Mouse (Mus musculus) liver, embryonic 16.5 days (tissue): ENCODE results near the gene Snx1. TPM values are rescaled to one million over a fixed set of nuclear protein-coding genes. Genes with fewer than 3 reads are reported as not detected.
A peak's percentile ranks its signal among the peaks of the same experiment; 100 is the strongest.

ENCODE experiments used
- ATAC-seq: fragments of 200-750 bp; cut with Nextera tagmentation; 2 replicates; pipeline ENCODE4 v1.8.0; 2017; ENCODE audit warnings: low read depth, mild to moderate bottlenecking, moderate number of reproducible peaks, moderate library complexity
- H3K27ac ChIP-seq: fragments of 300-500 bp; sonication (generic); 2 replicates; pipeline ENCODE4 v1.5.1; 2014; ENCODE audit warnings: mild to moderate bottlenecking, low read length
- H3K27me3 ChIP-seq: fragments of 300-500 bp; sonication (generic); 2 replicates; pipeline ENCODE4 v1.6.1; 2014; ENCODE audit warnings: low read depth, low read length, mixed read lengths; ENCODE audit not compliant: control insufficient read depth, insufficient read depth
- H3K36me3 ChIP-seq: fragments of 300-500 bp; sonication (generic); 2 replicates; pipeline ENCODE4 v1.6.1; 2014; ENCODE audit warnings: mild to moderate bottlenecking; ENCODE audit not compliant: control insufficient read depth, insufficient read depth
- H3K4me1 ChIP-seq: fragments of 300-500 bp; sonication (generic); 2 replicates; pipeline ENCODE4 v1.6.1; 2014; ENCODE audit warnings: low read depth, low read length, mixed read lengths; ENCODE audit not compliant: control insufficient read depth
- H3K4me2 ChIP-seq: fragments of 300-500 bp; sonication (generic); 2 replicates; pipeline ENCODE4 v1.6.1; 2014; ENCODE audit warnings: low read depth, low read length, mixed read lengths
- H3K4me3 ChIP-seq: fragments of 300-500 bp; sonication (generic); 2 replicates; pipeline ENCODE4 v1.5.1; 2014; ENCODE audit warnings: low read depth, mild to moderate bottlenecking, low read length
- H3K9ac ChIP-seq: fragments of 300-500 bp; sonication (generic); 2 replicates; pipeline ENCODE4 v1.6.1; 2014; ENCODE audit warnings: low read depth, low read length
- H3K9me3 ChIP-seq: fragments of 300-500 bp; sonication (generic); replicated peaks from 2 replicates; pipeline ENCODE4 v1.6.1; 2016; ENCODE audit warnings: low read length; ENCODE audit not compliant: control insufficient read depth
- WGBS: fragments of 180-500 bp; shearing (Covaris S2); extraction: QIAGEN DNeasy Blood & Tissue Kit; methylation state at CpG from one replicate; pipeline ENCODE4 v1.1.7; 2014; ENCODE audit not compliant: insufficient replicate concordance; 5-methylcytosine and 5-hydroxymethylcytosine counted together
- polyA plus RNA-seq: library from polyadenylated mRNA; unstranded; fragments of >200 nt; fragmentation: Nextera tagmentation; extraction: Ambion mirVana; gene quantifications from 2 replicates; pipeline ENCODE4 v1.2.1, GENCODE M21; 2015

Snx1 gene
- polyA plus RNA-seq, 1 experiment from 2014 or later = 59.6 TPM

GRCm38 (mm10) chr9:66123648-66124047 lies 2.7 kb downstream of the Snx1 start:
- 6% methylated on average over 5 of the region's 5 CpGs for WGBS
- Histone ChIP-seq H3K4me2 (peak overlapping the region; percentile 88), H3K9me3 (no peaks in the 10 kb centered on the region), H3K9ac (peak overlapping the region; percentile 92), H3K4me1 (peaks cover 55% of the 10 kb centered on the region), H3K4me3 (peak overlapping the region; percentile 83), H3K27ac (peak overlapping the region; percentile 96), H3K27me3 (no peaks in the 10 kb centered on the region), H3K36me3 (no peaks in the 10 kb centered on the region)
- ATAC-seq = no peak

DNA sequence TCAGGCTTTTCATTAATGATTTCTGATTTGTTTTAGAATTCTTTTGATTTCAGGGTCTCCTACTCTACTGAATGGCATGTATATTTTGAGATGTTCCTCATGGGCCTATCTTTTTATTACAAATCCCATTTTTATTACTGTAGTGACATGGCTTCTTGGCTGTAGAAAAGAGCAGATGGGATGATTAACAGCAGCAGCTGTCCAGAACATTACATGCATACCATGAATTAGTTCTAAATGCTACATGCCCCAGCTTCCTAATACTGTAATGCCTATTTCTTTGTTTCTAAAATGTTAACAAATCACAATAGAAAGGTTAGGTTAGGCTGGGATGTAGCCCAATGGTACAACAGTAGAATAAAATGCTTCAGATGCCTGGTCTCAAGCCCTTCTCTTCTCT lies 5.0 kb downstream of the Snx1 start:
- H3K4me1 ChIP-seq = peaks cover 51% of the 10 kb centered on the region
- H3K4me3 ChIP-seq = no peak overlapping the region
- no peaks in the 10 kb centered on the region for H3K27me3 ChIP-seq
- no peaks in the 10 kb centered on the region for H3K9me3 ChIP-seq
- no peak overlapping the region for H3K27ac ChIP-seq
- ATAC-seq = no peak
- H3K36me3 ChIP-seq = no peaks in the 10 kb centered on the region
- no peak overlapping the region for H3K9ac ChIP-seq
- no peak overlapping the region for H3K4me2 ChIP-seq

DNA sequence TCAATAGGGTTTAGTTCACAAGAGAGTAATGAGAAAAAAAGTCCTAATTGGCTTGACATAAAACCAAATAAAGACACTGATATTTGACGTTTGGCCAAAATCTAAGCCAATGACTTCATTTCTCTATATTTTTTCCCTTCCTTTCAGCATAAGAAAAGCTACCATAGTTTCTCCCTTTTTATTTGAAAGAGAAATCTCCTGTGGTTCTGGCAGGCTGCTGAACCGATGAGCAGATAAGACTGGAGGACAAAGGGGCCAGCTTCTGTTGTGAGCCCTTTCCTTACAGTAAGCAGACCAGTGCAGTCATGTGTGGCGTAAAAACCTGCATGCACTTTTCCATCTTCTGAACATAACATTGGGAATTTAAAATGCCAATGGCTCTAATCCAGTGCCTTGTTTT lies 5.4 kb downstream of the Snx1 start:
- no peak overlapping the region for H3K4me3 ChIP-seq
- H3K36me3 ChIP-seq = no peaks in the 10 kb centered on the region
- no peak overlapping the region; the same call in 1 of the 2 replicates for H3K27ac ChIP-seq
- H3K4me2 ChIP-seq = no peak overlapping the region
- H3K9me3 ChIP-seq = no peaks in the 10 kb centered on the region
- H3K4me1 ChIP-seq = peaks cover 51% of the 10 kb centered on the region
- WGBS = 37% methylated on average over 3 of the region's 3 CpGs
- H3K27me3 ChIP-seq = no peaks in the 10 kb centered on the region
- H3K9ac ChIP-seq = no peak overlapping the region
- ATAC-seq = no peak

- peak overlapping the region; percentile 79 for H3K27ac ChIP-seq
- H3K36me3 ChIP-seq = no peaks in the 10 kb centered on the region
- H3K4me2 ChIP-seq = peak overlapping the region; percentile 24
- H3K9me3 ChIP-seq = no peaks in the 10 kb centered on the region
- 48% methylated on average over 4 of the region's 4 CpGs for WGBS
- peak overlapping the region; percentile 21; the same call in 1 of the 2 replicates for H3K9ac ChIP-seq
- no peaks in the 10 kb centered on the region for H3K27me3 ChIP-seq
- peaks cover 44% of the 10 kb centered on the region for H3K4me1 ChIP-seq
- no peak overlapping the region for H3K4me3 ChIP-seq
- no peak for ATAC-seq
Measured at GRCm38 (mm10) chr9:66120106-66120505, 6.3 kb downstream of the Snx1 start.

DNA sequence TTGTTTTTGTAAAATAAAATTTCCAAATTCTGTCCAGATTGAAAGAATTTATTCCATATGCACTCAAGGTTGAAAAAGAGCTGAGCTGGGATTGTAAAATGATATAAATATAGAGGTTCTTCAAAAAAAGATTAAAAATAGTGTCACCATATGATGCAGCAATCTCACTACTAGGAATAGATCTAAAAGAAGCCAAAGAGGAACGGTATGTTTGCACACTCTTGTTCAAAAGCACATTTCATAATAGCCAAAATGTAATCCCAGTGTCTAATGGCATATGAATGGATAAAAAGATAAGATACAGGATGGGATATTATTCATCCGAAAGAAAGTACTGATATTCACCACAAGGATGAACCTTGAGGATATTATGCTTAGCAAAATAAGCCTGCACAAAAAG lies 6.9 kb downstream of the Snx1 start:
- peaks cover 44% of the 10 kb centered on the region for H3K4me1 ChIP-seq

DNA sequence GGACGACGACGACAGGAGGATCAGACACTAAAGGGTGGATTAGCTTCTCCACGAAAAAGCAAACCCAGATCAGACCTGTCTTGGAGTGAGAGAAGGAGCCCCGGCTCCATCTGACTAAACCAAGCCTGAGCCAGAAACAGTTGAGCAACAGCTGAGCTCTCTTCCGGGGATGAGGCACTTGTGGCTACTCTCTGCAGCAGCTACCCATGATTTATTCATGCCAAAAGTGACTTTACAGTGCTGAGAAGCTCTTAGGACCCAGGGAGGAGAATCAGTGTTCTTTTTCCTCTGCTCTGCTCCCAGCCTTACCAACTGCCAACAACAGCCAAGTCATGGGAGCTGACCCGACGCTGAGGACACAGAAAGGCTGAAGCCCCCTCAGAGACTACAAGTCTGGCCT lies 9.5 kb downstream of the Snx1 start:
- Histone ChIP-seq H3K4me3 (no peak overlapping the region), H3K9me3 (no peaks in the 10 kb centered on the region), H3K9ac (no peak overlapping the region), H3K27me3 (no peaks in the 10 kb centered on the region), H3K36me3 (no peaks in the 10 kb centered on the region), H3K27ac (peak overlapping the region; percentile 19; the same call in 1 of the 2 replicates), H3K4me2 (no peak overlapping the region), H3K4me1 (peaks cover 34% of the 10 kb centered on the region)
- ATAC-seq = no peak
- 69% methylated on average over 8 of the region's 8 CpGs for WGBS

More for the DNA sequence above, 6.9 kb downstream of the Snx1 start:
- H3K4me3 ChIP-seq = no peak overlapping the region
- peak overlapping the region; percentile 79 for H3K27ac ChIP-seq
- WGBS = 71% methylated on average over 2 of the region's 2 CpGs
- H3K36me3 ChIP-seq = no peaks in the 10 kb centered on the region
- H3K9me3 ChIP-seq = no peaks in the 10 kb centered on the region
- H3K4me2 ChIP-seq = peak overlapping the region; percentile 24; the same call in 1 of the 2 replicates
- H3K27me3 ChIP-seq = no peaks in the 10 kb centered on the region
- no peak overlapping the region for H3K9ac ChIP-seq
- ATAC-seq = no peak

GRCm38 (mm10) chr9:66114341-66114740 lies 12.0 kb downstream of the Snx1 start:
- H3K4me3 ChIP-seq = no peak overlapping the region
- H3K4me1 ChIP-seq = peaks cover 21% of the 10 kb centered on the region
- no peak for ATAC-seq
- WGBS = 41% methylated on average over 3 of the region's 3 CpGs
- no peak overlapping the region for H3K9ac ChIP-seq
- H3K27me3 ChIP-seq = no peaks in the 10 kb centered on the region
- H3K4me2 ChIP-seq = no peak overlapping the region
- no peaks in the 10 kb centered on the region; the same call in 1 of the 2 replicates for H3K36me3 ChIP-seq
- no peak overlapping the region for H3K27ac ChIP-seq
- H3K9me3 ChIP-seq = no peaks in the 10 kb centered on the region

GRCm38 (mm10) chr9:66110611-66111379 lies 15.6 kb downstream of the Snx1 start:
- H3K9me3 ChIP-seq = no peaks in the 10 kb centered on the region
- no peak for ATAC-seq
- no peak overlapping the region for H3K4me2 ChIP-seq
- peaks cover 7% of the 10 kb centered on the region for H3K4me1 ChIP-seq
- no peak overlapping the region for H3K4me3 ChIP-seq
- no peaks in the 10 kb centered on the region for H3K27me3 ChIP-seq
- H3K36me3 ChIP-seq = peaks cover 9% of the 10 kb centered on the region; the same call in 1 of the 2 replicates
- no peak overlapping the region for H3K27ac ChIP-seq
- 81% methylated on average over 8 of the region's 8 CpGs for WGBS
- no peak overlapping the region for H3K9ac ChIP-seq

DNA sequence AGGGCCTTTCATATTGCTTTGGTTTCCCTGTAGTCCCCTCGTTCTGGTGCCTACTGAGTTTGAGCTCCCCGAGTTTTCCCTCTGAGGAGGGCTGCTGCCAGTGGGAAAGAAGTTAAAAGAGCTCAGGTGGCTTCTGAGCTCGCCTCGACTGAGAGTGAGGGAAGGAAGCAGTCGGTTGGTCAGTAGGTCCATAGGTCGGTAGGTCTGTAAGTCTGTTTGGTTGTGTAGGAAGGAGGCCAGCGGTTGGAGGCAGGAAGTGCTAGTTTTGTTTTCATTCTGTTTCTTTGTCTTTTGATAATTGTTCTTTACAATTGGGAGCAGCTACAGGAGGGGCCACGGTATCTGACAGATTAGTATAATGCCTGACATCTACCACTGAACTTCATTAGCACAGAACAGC lies 16.3 kb downstream of the Snx1 start:
- no peaks in the 10 kb centered on the region for H3K27me3 ChIP-seq
- H3K4me1 ChIP-seq = peaks cover 6% of the 10 kb centered on the region
- H3K4me3 ChIP-seq = no peak overlapping the region
- peaks cover 13% of the 10 kb centered on the region for H3K36me3 ChIP-seq
- H3K27ac ChIP-seq = no peak overlapping the region
- no peak for ATAC-seq
- no peak overlapping the region for H3K9ac ChIP-seq
- no peak overlapping the region for H3K4me2 ChIP-seq
- 38% methylated on average over 8 of the region's 8 CpGs for WGBS
- no peaks in the 10 kb centered on the region for H3K9me3 ChIP-seq
